Mouse (Mus musculus) duodenum, adult 2 months (tissue): ENCODE measurements around the gene Mon2. TPM values are rescaled to one million over a fixed set of nuclear protein-coding genes. Genes with fewer than 3 reads are reported as not detected.

Experiments used
- polyA plus RNA-seq: library from polyadenylated mRNA; depleted of rRNA; stranded (reverse); fragments of >200 nt; gene quantifications from 2 replicates; pipeline ENCODE4 v1.2.3, GENCODE M21; 2012; ENCODE audit warnings: low replicate concordance; rRNA removed

Mon2 gene
- 33.5 and 42.0 TPM in 2 replicates for polyA plus RNA-seq

GRCm38 (mm10) chr10:123076245-123077023, at the start of gene Mon2:
Mon2 (minus strand) TSS chr10:123076505.

Other genes with a start within 250 kb of the Mon2 start
- 1.1 and 1.4 TPM in 2 replicates for gene Usp15, start 120.5 kb upstream of the Mon2 start, polyA plus RNA-seq
- 0.04 and 0.06 TPM in 2 replicates for gene Fam19a2, start 187.5 kb upstream of the Mon2 start, polyA plus RNA-seq